Mouse (Mus musculus) bone marrow macrophage, adult 2 months (primary cell): ENCODE measurements at regions not wholly inside any gene's neighbourhood (a gene's known extent, or its start where the extent isn't known, plus 50 kb on each side); places are given as distances from the start of the nearest gene placed in this dataset.

Experiments used
- CTCF ChIP-seq: IDR thresholded peaks from 2 replicates; pipeline ENCODE4 v1.5.1; 2012; ENCODE audit warnings: low read depth, mild to moderate bottlenecking, low read length, moderate library complexity
- POLR2A ChIP-seq: IDR thresholded peaks from 2 replicates; pipeline ENCODE4 v1.6.1; 2012; ENCODE audit warnings: mild to moderate bottlenecking, low read depth, low read length, borderline replicate concordance

GRCm38 (mm10) chr2:148535562-148536180 lies 92.3 kb upstream of the Cd93 start:
- TF ChIP-seq POLR2A (no peak), CTCF (peak; percentile 83)
